Mouse (Mus musculus) adipocyte (in vitro differentiated cells): ENCODE measurements around the gene Lmo1.
"Not testable (repeated sequence)": the region's sequence is repeated elsewhere in the genome, so short reads cannot be mapped to it uniquely, and the experiment has no call there.

Source experiments
- DNase-seq: peaks from one replicate; pipeline ENCODE4 v3.0.0-alpha.2; 2016; ENCODE audit warnings: low spot score

Gene Lmo1

DNA sequence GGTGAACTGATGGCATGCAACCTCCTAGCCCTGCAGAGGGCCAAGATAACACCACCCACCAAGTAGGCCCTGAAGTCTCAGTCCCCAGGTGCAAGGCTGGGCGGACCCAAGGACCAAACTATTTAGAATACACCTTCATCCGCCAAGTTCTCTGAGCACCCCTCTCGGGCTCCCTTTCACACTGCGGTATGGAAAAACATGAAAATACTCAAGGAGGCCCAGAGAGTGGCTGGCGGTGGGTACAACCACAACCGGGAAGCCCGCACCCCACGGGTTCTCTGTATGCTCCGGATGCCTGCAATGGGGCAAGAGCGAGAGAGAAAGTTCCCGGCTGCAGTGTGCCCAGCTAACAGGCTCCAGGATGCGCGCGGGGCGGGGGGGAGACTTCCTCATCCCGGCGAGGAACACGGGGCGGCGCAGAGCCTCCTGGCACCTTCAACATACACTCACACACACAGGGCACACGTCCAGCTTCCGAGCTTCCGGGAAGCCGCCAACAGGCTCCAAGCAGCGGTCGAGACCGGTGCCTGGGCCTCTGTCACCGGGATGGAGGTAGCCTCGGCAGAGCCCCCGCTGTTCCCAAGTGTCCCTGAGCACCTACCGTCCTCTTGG is 564 bp downstream of the Lmo1 start:
- no peak for DNase-seq

DNA sequence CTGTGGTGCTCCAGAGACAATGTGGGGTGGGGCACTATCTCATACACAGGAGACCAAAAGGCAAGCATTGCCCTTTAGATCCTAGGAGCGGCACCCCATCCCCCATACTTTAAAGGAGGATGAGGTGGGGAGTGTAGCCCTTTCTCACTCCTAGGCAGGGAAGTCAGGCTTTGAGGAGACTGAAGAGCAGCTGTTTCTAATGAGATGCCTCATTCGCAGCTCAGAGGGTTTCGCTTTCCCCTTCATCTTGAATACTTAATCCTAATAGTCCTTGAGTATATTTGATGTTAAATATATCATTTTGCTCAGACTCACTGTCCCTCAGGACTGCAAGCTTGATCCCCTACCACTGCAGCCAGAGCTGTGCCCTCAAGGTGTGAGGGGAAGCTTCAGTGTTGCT is 3.1 kb downstream of the Lmo1 start:
- DNase-seq: no peak

DNA sequence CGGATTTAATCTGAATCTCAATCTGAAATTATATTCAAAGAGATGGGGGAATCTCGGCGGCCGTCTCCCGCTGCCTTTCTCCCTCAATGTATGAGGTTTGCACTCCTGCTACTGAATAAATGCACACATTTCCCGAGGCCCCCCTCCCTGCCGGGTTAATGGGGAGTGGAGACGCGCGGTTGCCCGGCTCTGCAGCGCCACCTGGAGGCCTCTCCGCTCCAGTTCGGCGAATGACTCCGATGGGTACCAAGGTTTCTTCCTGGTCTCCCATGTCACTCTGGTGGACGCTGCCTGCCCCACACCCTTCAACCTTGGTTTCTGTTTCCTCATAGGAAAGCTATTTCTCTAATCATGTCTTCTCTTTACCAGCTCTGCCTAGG is 4.6 kb downstream of the Lmo1 start:
- no peak for DNase-seq

DNA sequence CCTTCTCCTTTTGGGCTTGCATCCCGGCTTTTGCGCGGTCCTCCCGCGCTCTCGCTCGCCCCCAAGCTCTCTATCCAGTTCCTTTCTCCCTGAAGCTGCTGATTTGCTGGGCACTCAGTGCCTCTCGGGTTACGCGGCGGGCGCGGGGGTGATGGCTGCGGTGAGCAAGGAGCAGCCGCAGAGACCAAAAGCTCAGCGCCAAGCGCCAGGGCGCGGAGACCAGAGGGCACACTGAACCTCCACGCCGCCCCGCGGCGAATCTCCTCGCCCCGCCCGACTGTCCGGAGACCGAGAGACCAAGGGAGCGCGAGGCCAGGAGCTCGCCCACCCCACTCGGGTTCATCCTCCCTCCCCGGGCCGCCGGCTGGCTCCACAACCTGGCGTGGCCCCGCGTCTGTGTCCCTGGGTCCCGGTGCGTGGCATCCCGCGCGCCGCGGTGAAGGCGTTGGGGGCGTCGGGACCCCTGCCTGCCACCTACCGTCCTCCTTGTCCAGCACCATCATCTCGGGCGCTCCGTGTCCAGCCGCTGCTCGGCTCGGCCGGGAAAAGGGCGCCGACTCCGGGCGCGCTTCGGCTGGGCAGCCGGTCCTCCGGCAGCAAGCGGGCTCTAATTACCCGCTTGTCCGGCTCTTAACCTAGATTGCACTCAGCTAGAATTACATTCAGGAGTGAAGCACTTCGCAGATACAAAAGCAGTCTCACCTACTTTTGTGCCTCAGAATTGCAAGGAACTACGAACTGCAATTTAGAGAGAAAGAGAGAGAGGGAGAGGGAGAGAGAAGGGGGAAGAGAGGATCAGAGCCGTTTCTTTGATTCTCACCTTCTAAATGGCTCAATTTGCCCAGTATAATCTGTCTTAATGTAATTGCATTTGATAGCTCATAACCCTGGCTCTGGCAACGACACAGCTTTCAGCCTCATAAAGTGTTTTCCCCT is 5.2 kb downstream of the Lmo1 start:
- DNase-seq: no peak

DNA sequence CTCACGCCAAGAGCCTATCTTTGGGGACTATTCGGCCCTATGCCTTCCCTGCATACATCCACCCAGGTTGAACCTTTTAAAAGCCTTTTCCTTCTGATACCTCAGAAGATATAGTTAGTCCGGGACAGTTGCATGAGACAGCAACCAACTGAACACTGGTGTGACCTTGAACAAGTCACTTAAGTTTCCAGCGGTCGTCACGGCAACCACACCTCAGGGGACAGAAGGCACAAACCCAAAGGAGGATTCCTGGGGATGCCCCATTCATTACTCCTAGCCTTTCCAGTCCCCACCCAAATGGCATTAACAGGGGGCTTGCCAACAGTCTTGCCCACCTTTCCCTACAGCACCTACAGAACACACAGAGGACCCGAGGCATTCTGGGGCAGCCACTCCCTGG is 6.3 kb downstream of the Lmo1 start:
- no peak for DNase-seq

DNA sequence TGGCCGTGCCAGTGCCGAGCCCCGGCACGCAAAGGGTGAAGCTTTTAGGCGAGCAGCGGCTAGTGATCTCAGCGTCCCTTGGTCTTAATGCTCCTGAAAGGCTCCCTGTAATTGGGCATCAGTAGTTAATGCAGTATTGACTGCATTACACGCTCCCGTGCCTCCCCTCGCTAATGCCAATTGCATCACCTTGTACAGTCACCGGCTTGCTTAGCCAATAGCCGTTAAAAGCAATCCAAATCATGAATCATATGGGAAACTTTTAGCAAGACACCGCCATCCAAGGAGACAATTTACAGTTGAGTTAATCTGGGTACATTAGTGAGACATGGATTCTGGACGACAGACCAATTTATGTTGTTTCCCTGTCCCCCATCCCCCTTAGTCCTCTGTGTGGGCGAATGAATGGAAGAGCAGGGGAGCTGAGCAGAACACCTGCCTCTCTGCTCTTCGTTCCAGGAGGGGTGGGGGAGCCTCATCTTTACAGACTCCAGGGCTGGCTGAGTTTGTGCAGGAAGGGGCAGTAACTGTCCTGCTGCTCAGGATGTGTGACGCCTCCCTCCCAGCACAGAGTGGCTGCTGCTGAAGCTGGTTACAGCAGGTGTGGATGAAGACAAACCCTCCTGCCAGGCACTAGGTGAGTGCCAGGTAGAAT is 8.9 kb downstream of the Lmo1 start:
- no peak for DNase-seq

DNA sequence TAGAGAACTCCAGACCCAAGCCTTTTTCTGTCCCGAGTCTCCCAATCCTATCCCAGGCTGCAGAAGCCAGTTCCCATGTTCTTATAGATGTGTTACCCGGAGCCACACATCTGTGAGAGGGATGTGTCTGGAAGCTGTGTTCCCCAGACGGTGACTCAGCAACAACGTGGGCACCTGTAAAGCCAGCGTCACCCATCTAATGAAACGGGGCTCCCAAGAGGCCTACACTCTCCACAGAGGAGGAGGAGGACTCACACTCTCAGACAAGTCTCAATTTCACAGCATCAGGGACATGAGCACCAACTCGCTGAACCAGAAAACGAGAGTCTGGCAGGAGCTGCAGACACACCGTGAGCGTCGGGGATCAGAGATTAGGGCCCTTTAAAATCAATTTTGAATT is 20.7 kb downstream of the Lmo1 start:
- no peak for DNase-seq

DNA sequence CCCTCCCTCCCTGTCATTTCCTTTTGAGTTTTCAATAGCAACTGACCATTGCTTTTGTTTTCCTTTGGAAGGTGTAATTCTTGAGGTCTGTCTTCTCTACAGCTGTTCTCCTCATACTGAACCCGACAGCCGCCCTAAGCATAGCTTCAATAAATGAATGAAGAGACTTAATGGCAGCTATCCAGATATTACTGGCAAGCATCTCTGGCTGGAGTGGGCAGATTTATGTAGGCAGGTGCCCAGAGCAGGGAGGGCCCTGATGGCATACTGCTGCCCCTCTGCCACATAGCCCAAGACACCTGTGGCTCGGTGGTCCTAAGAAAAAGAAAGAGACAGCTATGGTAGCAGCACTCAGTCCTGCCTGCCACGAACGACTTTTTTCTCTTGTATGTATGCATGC is 21.5 kb downstream of the Lmo1 start:
- no peak for DNase-seq

DNA sequence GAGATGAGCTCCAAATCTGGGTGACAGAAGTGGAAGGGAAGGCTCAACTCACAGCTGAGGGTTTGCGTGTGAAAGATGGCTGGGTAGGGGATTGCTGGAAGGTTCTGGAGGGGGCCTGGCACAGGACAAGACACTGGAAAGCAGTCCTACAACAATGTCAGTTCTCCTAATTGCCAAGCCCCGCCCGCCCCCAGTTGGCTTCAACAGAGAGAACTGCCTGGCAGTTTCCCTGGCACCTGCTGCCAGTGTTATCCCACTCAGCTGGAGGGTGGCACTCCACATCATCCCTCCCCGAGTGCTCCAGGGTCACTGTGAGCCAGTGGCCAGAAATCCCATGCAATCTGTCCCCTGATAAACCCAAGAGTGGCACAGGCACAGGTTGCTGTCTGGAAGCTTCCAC is 23.9 kb downstream of the Lmo1 start:
- no peak for DNase-seq

DNA sequence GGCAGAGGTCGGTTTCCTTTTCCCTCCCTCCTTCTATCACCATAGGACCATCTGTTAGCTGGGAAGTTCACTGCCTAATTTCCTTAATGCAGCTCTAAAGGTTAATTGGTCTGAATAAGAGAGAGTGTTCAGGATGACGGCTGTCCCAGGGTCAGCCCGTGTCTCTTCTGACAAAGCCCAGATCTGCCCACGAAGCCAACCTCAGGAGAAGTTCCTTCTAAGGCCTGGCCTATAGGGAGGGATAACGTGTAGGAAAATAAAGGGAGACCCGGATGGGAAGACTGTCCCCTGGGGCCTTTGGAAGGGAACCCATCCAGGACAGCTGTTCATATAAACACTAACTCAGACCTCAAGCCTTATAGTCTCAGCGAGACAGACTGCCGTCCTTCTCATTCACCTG is 29.8 kb downstream of the Lmo1 start:
- DNase-seq: no peak

DNA sequence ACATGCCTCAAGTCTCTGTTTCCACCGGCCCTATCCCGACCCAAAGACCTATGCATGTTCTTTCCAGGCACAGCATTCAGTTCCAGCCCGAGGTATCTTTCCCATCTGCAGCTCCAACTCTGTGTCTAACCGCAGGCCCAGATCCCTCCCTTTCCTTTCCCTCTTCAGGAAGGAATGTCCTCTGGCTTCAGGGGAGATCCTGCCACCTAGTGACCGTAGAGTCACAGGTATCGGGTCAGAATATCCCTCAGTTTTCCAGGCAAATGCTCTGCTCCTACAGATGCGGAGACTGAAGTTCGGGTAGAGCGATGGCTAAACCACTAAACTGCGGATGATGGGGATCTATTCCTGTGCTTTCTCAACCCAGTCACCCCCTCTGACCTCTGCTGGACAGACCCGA is 30.3 kb downstream of the Lmo1 start:
- DNase-seq: no peak

DNA sequence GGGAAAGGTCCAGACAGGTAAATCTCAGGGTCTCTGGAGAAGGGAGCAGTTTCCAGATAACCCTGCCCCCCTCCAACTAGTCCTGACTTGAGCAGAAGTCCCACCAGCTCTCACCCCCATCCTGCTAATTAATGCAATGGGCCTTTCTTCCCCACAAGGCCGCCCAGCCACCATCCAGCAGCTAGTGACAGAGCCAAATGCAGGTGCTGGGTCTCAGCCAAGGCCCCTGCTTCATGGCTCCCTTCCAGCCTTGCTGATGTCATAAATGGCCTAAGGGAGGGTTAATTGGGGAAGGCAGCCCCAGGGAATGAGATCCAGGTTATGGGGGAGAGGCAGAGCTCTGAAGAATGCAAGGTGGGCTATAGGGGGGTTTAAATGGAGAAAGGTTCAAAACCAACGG is 32.4 kb downstream of the Lmo1 start:
- no peak for DNase-seq

DNA sequence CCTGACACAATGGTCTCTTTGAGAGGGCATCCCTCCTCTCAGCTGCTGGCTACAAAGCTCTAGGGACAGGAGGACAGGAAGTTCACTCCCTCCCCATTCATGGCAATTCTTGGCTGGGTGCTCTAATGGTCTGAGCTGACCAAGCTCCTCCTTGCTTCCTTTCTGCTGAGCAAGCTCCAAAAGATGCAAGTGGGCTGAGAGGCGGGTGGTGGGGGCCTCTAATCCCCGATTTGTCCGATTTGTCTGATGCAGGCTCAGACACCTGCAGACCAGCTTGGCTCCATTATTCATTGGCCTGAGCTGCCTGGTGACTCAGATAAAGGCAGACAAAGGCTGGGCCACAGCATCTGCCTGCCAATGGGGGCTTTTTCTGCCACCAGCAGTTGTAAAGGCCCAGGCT is 33.3 kb downstream of the Lmo1 start:
- no peak for DNase-seq

DNA sequence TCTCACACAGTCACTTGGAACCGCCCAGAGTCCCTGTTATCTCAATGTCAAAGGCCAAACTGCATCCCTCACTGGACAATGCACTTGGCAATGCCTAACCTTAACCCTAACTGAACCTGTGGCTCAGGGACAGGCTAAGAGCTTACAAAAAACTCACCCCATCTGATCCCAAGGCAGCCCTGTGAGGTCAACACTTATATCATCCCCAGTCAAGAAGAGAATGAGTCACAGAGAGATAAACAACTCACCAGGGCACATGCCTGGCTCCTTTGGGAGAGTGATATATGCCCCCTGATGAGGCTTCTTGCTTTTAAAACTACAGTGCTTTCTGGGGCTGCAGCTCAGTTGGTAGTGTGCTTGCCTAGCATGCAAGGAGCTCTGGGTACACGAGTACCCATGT is 34.0 kb downstream of the Lmo1 start:
- DNase-seq: no peak

DNA sequence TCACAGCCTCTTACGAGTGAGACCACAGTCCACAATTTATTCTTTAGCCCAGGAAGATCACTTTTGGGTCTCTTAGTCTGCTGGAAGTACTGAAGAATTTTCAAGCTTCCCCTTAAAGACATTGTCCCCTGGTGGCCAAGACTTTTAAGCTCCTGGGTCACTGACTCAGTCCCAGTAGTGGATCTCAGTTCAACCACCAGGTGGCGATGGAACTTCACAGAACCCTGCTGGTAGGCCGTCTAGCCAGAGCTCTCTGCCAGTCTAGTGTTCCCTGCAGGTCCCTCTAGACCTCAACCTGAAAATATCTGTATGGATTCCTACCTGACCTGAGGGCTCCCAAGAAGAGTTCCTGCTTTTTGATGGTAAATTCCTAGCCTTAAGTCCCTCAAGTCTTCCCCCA is 35.6 kb downstream of the Lmo1 start:
- DNase-seq: peak; percentile 80

DNA sequence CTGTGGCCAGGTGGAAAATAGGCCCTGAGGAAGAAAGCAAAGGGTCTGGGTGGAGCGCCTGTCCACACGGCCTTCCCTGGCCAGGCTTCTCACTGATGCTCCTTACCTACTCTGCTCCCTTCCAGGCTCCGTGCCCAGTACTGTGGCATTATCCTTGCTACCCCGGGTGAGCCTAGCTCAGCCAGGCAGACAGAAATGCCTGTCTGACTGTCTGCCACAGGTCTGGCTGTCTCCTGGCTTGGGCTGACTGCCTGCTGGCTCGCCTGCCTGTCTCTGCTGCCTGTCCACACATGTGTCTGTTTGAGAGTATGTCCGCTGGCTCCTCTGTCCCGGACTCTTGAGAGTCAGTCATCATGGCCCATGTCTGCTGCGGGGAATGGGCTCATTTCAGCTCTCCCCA is 37.6 kb downstream of the Lmo1 start:
- DNase-seq: no peak

DNA sequence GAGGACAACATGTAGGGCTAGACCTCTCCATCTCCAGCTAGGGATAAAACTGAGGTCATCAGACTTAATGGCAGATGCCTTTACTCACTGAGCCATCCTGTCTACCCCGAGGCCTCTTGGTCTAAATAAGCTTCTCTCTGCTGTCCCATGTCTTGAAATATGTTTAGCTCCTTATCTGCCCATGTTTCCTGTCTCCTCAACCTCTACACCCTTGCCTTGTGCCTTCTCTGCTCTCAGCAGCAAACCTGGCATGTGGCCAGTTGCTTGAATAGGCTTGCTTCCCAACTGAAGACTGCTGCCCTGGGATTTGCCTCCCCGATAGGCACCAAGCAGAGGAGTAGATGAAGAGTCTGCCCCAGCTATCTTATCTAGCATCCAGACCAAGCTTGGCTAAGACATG is 43.4 kb downstream of the Lmo1 start:
- no peak for DNase-seq

DNA sequence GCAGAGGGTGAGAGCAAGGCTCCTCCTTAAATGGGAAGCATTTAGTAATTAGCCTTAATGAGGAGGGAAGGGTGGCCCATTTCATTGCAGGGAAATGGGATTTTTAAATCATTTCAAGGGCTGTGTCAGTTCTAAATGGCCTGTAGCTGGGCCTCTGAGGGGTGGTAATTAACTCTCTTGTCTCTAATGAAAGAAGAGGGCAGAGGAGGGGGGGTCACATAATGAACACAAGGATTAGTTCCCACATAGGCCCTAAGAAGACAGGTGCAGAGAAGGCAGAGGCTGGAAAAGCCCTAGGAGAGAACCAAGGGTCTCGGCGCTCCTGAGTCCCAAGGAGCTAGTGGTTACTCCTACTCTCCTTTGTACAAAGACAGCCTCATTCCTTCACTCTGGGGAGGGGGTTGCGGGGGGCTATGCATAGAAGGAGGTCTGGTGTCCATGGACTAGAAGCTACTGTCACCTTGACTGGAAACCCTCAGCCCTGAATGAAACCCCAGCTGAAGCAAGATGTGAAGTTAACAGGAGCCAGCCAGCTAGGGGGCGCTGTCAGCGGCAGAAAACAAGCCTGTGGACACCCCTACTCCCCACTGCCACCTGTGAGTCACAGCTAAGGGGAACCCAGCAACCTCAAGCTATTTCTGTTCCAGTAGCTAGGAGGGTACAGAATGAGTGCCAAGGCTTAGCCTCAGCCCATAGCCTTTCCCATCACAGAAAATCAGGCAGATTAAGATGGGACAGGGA is 44.9 kb downstream of the Lmo1 start:
- DNase-seq: no peak

DNA sequence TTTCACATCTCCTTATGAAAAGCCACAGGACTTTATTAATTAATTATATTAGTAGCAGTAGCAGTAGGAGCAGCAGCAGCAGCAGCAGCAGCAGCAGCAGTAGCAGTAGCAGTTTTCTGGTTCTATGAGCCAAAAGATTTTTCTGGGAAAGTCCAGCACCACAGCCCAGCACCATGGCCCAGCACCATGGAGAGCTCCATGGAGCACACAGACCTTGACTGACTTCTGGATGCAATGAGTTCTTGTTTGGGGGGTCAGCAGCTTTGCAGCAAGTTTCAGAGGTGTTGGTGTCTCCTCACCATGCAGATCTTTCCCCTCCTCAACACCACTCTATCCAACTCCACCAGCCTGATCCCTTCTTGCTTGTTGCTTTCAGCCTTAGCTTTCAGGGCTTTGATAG is 45.6 kb downstream of the Lmo1 start:
- DNase-seq: peak; percentile 4

DNA sequence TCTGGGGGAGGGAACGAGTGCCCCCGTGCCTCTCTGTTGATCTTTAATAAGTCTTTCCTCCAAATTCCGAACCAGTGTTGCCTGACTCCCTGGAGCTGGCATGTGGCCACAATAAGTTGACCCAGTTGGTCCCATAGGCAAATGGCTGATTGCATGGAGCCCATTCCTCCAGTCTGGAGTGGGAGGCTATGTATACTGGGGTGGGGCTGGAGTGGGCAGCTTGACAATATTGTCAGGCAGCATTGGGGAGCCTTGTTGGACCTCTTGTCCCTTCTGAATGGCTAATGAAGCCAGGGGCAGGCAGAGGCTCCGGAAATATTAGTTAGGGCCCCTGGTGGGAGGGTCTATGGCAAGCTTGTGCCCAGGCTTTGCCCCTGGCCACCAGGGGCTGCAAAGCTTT is 59.1 kb downstream of the Lmo1 start:
- no peak for DNase-seq

DNA sequence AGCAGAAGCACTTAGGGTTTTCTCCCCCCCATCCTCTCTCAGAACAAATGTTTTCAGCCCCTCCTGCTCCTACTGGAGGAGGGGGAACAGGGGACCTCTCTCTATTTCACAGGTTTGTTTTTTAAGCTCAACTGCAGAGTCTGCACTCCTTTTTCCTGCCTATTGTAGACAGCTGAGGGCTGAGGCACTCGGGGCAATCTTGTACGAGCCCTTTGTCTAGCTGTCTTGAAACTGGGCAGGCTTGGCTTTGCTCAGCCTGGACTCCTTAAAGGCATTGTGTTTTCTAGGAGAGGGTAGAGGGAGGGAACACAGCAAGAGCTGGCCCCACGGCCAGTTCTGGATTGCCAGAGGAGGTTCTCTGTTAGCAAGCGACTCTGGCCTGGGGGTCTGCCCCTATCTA is 59.5 kb downstream of the Lmo1 start:
- DNase-seq: not testable (repeated sequence)

DNA sequence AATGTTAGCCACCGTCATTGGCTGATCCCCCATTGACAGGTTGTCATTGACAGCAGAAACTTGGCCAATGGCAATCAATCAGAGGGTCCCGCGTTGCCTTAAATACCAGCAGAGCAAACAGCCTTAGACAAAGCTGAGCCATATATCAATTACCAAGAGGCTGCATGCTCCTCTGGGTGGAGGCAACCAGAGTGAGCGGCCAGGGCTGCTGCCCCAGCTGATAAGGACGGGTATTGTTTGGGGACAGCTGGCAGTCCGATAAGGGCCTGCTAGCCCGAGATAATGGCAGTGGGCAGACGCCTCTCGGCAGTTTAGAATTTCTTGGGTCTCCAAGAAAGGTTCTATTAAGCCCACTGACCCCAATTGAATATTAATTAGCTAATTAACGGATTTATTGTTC is 60.1 kb downstream of the Lmo1 start:
- DNase-seq: no peak

DNA sequence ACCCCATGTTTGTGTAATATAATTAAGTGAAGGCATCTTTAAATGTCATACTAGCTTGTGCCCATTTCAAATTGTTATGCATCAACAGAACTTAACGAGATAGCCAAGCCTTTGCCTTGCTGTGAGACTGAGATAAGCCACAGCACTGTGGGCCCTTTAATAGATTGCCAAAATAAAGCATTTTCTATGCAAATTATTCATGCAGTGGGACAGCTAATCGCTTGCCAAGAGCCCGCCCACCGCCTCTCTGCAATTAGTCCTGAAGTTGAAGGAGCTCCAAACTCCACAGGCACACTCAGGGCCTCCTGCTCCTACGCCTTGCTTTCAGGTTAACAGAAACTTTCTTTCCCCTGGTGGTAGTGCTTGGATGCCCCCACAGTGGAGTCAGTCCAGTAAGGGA is 64.0 kb downstream of the Lmo1 start:
- DNase-seq: no peak
